ENCODE assay signal across 8 mouse cellular contexts in the genomic region with DNA sequence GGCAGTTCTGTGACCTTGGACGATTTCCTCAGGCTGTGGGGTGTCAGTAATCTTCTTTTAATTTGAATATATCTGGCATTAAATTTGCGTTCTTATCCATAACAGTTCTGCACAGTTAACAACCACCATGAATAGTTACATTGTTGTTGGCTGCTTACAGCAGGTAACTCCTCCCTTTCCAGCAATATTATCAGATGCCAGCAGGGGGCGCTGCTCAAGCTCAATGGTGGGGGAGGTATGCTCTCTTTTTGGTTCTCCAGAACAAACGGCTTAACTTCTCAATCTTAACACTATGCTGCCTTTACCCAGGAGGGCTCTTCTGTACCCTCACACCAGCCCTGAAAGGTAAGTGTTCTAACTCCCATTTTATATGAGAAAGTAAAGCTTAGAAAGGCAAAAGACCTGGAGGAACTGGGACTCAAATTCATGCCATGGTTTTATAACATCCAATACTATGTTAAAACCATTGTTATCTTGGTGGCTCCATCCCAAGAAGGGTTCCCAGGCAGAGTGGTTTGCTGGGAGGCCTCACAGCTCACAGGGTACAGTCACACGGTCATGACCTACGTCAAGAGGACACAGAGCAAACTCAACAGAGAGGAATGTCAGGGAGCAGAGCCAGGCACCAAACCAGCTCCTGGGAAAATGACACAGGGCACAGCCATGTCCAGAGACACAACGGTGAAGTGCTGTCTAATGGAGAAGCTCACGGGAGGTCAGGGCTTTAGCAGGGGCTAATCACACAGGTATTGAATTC. TPM values are rescaled to one million over a fixed set of nuclear protein-coding genes. Genes with fewer than 3 reads are reported as not detected.
DNase-seq lines count a peak whose midpoint lies in the region; ATAC-seq and TF ChIP-seq lines count a peak whose summit lies in the region.

No protein-coding gene starts in this region.

- H3K27me3 ChIP-seq in kidney, adult 2 months (replicated peaks; ENCODE audit: control insufficient read depth, insufficient read depth, low read length) = no peaks in the 10 kb centered on the region
- peaks cover 30% of the 10 kb centered on the region for H3K27me3 ChIP-seq in liver, embryonic 11.5 days (replicated peaks; ENCODE audit: control insufficient read depth, insufficient read depth, low read length)
- peaks cover 8% of the 10 kb centered on the region for H3K27me3 ChIP-seq in neural tube, embryonic 13.5 days

- H3K36me3 ChIP-seq in kidney, adult 2 months (ENCODE audit: control insufficient read depth, insufficient read depth, low read length) = no peaks in the 10 kb centered on the region
- H3K36me3 ChIP-seq in liver, embryonic 11.5 days (ENCODE audit: control insufficient read depth, insufficient read depth, low read length) = no peaks in the 10 kb centered on the region
- peaks cover 6% of the 10 kb centered on the region; the same call in 1 of the 2 replicates for H3K36me3 ChIP-seq in neural tube, embryonic 13.5 days

- no peak overlapping the region for H3K9ac ChIP-seq in liver, embryonic 11.5 days (ENCODE audit: low read depth, low read length)
- H3K9ac ChIP-seq in neural tube, embryonic 13.5 days = peak overlapping the region; percentile 64

- peak; percentile 48 for ATAC-seq in granulocyte monocyte progenitor cell, adult 5-6 weeks (replicated peaks; ENCODE audit: poor library complexity, severe bottlenecking)
- no peak for ATAC-seq in liver, embryonic 11.5 days (replicated peaks; ENCODE audit: low FRiP score)
- no peak for ATAC-seq in neural tube, embryonic 13.5 days (ENCODE audit: low read depth)

- TF ChIP-seq CTCF in kidney, adult 2 months (conservative IDR thresholded peaks at IDR 0.05; ENCODE audit: insufficient read depth, insufficient read length, low read depth, low read length) = peak; percentile 76

- no peak for TF ChIP-seq POLR2A in kidney, adult 2 months (IDR thresholded peaks at IDR 0.05; ENCODE audit: low read depth, low read length)

- peak overlapping the region; percentile 56; the same call in 1 of the 2 replicates for H3K4me2 ChIP-seq in liver, embryonic 11.5 days
- H3K4me2 ChIP-seq in neural tube, embryonic 13.5 days = peak overlapping the region; percentile 52

- no peak overlapping the region for H3K4me3 ChIP-seq in kidney, adult 2 months (ENCODE audit: insufficient read depth, low read depth, low read length)
- H3K4me3 ChIP-seq in liver, embryonic 11.5 days (ENCODE audit: low read depth, low read length) = no peak overlapping the region
- H3K4me3 ChIP-seq in neural tube, embryonic 13.5 days = peak overlapping the region; percentile 18

- DNase-seq in left cerebral cortex, adult 18-20 months (ENCODE audit: low spot score in 2 of 2) = peak; percentile 63 to 67
- no peak for DNase-seq in left cerebral cortex, adult 11 months (ENCODE audit: low spot score)
- DNase-seq in embryo, embryonic 10 days (ENCODE audit: low spot score) = peak; percentile 75
- peak; percentile 51 for DNase-seq in kidney, adult 2 months
- DNase-seq in liver, embryonic 11.5 days (ENCODE audit: low spot score) = peak; percentile 59
- peak; percentile 38 for DNase-seq in testis, postnatal 14 days (ENCODE audit: low spot score)

- WGBS in kidney, adult 2 months = 40% methylated on average over 8 of the region's 8 CpGs
- WGBS in liver, embryonic 11.5 days = 33% methylated on average over 8 of the region's 8 CpGs
- WGBS in neural tube, embryonic 13.5 days = 37% methylated on average over 8 of the region's 8 CpGs

- H3K4me1 ChIP-seq in kidney, adult 2 months (ENCODE audit: control insufficient read depth, insufficient read depth, low read length) = no peaks in the 10 kb centered on the region
- H3K4me1 ChIP-seq in liver, embryonic 11.5 days (replicated peaks; ENCODE audit: control insufficient read depth, insufficient read depth, low read length) = peaks cover 8% of the 10 kb centered on the region
- H3K4me1 ChIP-seq in neural tube, embryonic 13.5 days (replicated peaks) = peaks cover 99% of the 10 kb centered on the region

- H3K27ac ChIP-seq in kidney, adult 2 months (ENCODE audit: insufficient read depth, low read depth, low read length) = no peak overlapping the region
- no peak overlapping the region for H3K27ac ChIP-seq in liver, embryonic 11.5 days (ENCODE audit: low read depth, low read length)
- H3K27ac ChIP-seq in neural tube, embryonic 13.5 days (replicated peaks) = peak overlapping the region; percentile 97

- H3K9me3 ChIP-seq in liver, embryonic 11.5 days (ENCODE audit: control insufficient read depth, low read length) = no peaks in the 10 kb centered on the region
- H3K9me3 ChIP-seq in neural tube, embryonic 13.5 days = no peaks in the 10 kb centered on the region

RNA-seq across cellular contexts. Expression of gene Igfbpl1, which starts 6.5 kb away (rescaled TPM):
- total RNA-seq in left cerebral cortex, adult 18-20 months (2021) = under 1 TPM in 1 of 2 experiments, not detected in 1; 0.51 TPM
- not detected in 2 replicates for total RNA-seq in granulocyte monocyte progenitor cell, adult 5-6 weeks (2014; fragmentation: Nextera tagmentation)
- not detected in 2 replicates for total RNA-seq in granulocyte monocyte progenitor cell, adult 5-6 weeks (2017)
- polyA plus RNA-seq in kidney, adult 2 months (2012; rRNA removed) = not detected in 2 replicates
- 0.26 and 0.40 TPM in 2 replicates for polyA plus RNA-seq in liver, embryonic 11.5 days (2014; fragmentation: Nextera tagmentation; extraction: Ambion mirVana)
- 62.8 and 63.8 TPM in 2 replicates for polyA plus RNA-seq in neural tube, embryonic 13.5 days (2015; fragmentation: Nextera tagmentation; extraction: Ambion mirVana)

RNA-seq across cellular contexts. Expression of gene Aldh1b1, which starts 21.4 kb away (rescaled TPM):
- 1 to 10 TPM; 4.6 to 4.7 TPM for total RNA-seq in left cerebral cortex, adult 18-20 months (2021)
- 15.1 and 16.2 TPM in 2 replicates for total RNA-seq in granulocyte monocyte progenitor cell, adult 5-6 weeks (2014; fragmentation: Nextera tagmentation)
- total RNA-seq in granulocyte monocyte progenitor cell, adult 5-6 weeks (2017) = 45.3 and 54.8 TPM in 2 replicates
- 4.2 and 5.8 TPM in 2 replicates for polyA plus RNA-seq in kidney, adult 2 months (2012; rRNA removed)
- 10.5 and 13.0 TPM in 2 replicates for polyA plus RNA-seq in liver, embryonic 11.5 days (2014; fragmentation: Nextera tagmentation; extraction: Ambion mirVana)
- polyA plus RNA-seq in neural tube, embryonic 13.5 days (2015; fragmentation: Nextera tagmentation; extraction: Ambion mirVana) = 14.8 and 16.5 TPM in 2 replicates

RNA-seq across cellular contexts. Expression of gene Stra6l, which starts 28.2 kb away (rescaled TPM):
- under 1 TPM in 1 of 2 experiments, not detected in 1; 0.07 TPM for total RNA-seq in left cerebral cortex, adult 18-20 months (2021)
- total RNA-seq in granulocyte monocyte progenitor cell, adult 5-6 weeks (2014; fragmentation: Nextera tagmentation) = 0.69 TPM in 1 of 2 replicates, not detected in the other
- 0.09 and 0.10 TPM in 2 replicates for total RNA-seq in granulocyte monocyte progenitor cell, adult 5-6 weeks (2017)
- polyA plus RNA-seq in kidney, adult 2 months (2012; rRNA removed) = 6.3 and 9.1 TPM in 2 replicates
- 2.5 and 3.1 TPM in 2 replicates for polyA plus RNA-seq in liver, embryonic 11.5 days (2014; fragmentation: Nextera tagmentation; extraction: Ambion mirVana)
- polyA plus RNA-seq in neural tube, embryonic 13.5 days (2015; fragmentation: Nextera tagmentation; extraction: Ambion mirVana) = 4.5 and 4.7 TPM in 2 replicates

Comparison
In these comparisons a context has a peak if more than half of its experiments do, and no peak if none do; other contexts are left out.
1. RNA of gene Igfbpl1, which starts 6.5 kb away (polyA plus RNA-seq): 62.8 to 63.8 TPM in neural tube, embryonic 13.5 days; 0.26 to 0.40 TPM in liver, embryonic 11.5 days and not detected in kidney, adult 2 months; every median in the first group is over 10 times any median in the second.